Mouse (Mus musculus): ENCODE data around the gene Ksr1. TPM values are rescaled to one million over a fixed set of nuclear protein-coding genes. Genes with fewer than 3 reads are reported as not detected.

Ksr1 gene
- polyA plus RNA-seq, 1 experiment: 20.6 TPM

- Histone ChIP-seq H3K27me3 (ENCODE audit: control insufficient read depth, insufficient read depth, insufficient read length) (no peaks in the 10 kb centered on the region), H3K4me3 (peak overlapping the region; percentile 89), H3ac (ENCODE audit: control insufficient read depth, insufficient read length) (no peak overlapping the region), H3K36me3 (ENCODE audit: control insufficient read depth, insufficient read depth) (no peaks in the 10 kb centered on the region), H3K4me2 (ENCODE audit: low read depth) (peak overlapping the region; percentile 81), H3K79me2 (ENCODE audit: control insufficient read depth, insufficient read depth) (peaks cover 13% of the 10 kb centered on the region)
- no peak for TF ChIP-seq SRF (IDR thresholded peaks at IDR 0.05; ENCODE audit: control insufficient read depth, insufficient read length, low read depth)
- no peak for TF ChIP-seq REST (IDR thresholded peaks at IDR 0.05; ENCODE audit: insufficient read depth, insufficient read length)
- no peak for TF ChIP-seq E2F4 (IDR thresholded peaks at IDR 0.05; ENCODE audit: insufficient read depth)
- TF ChIP-seq MYOG (IDR thresholded peaks at IDR 0.05; ENCODE audit: control insufficient read depth in 1 of 3, insufficient read depth in 1 of 3, insufficient read length in 2 of 3, low read depth in 2 of 3): no peak
- no peak for TF ChIP-seq TCF3 (IDR thresholded peaks at IDR 0.05; ENCODE audit: insufficient read length, low read depth)
- TF ChIP-seq MYOD1 (IDR thresholded peaks at IDR 0.05; ENCODE audit: control insufficient read depth in 1 of 3, insufficient read length in 2 of 3, low read depth in 2 of 3): no peak
- no peak for TF ChIP-seq POLR2A (IDR thresholded peaks at IDR 0.05; ENCODE audit: insufficient read length, low read depth)
- no peak for TF ChIP-seq TCF12 (IDR thresholded peaks at IDR 0.05; ENCODE audit: insufficient read depth, poor library complexity, severe bottlenecking)
- no peak for TF ChIP-seq POLR2AphosphoS2 (IDR thresholded peaks at IDR 0.05; ENCODE audit: insufficient read length, low read depth)
- no peak for TF ChIP-seq USF1 (IDR thresholded peaks at IDR 0.05; ENCODE audit: low read depth)
- TF ChIP-seq CEBPB (IDR thresholded peaks at IDR 0.05; ENCODE audit: insufficient read depth, poor library complexity, severe bottlenecking): no peak
Observed at GRCm38 (mm10) chr11:79144741-79145140, 1.5 kb downstream of the Ksr1 start.

GRCm38 (mm10) chr11:79144043-79144591 is 2.1 kb downstream of the Ksr1 start:
- Histone ChIP-seq H3K27me3 (ENCODE audit: control insufficient read depth, insufficient read depth, insufficient read length) (no peaks in the 10 kb centered on the region), H3K4me3 (peak overlapping the region; percentile 89), H3K36me3 (ENCODE audit: control insufficient read depth, insufficient read depth) (no peaks in the 10 kb centered on the region), H3ac (ENCODE audit: control insufficient read depth, insufficient read length) (no peak overlapping the region), H3K4me2 (ENCODE audit: low read depth) (peak overlapping the region; percentile 81), H3K79me2 (ENCODE audit: control insufficient read depth, insufficient read depth) (peaks cover 13% of the 10 kb centered on the region)
- TF ChIP-seq MYOG (IDR thresholded peaks at IDR 0.05; ENCODE audit: control insufficient read depth in 1 of 3, insufficient read depth in 1 of 3, insufficient read length in 2 of 3, low read depth in 2 of 3) (peak in 2 of 3 experiments; percentile 15 to 36), TCF12 (IDR thresholded peaks at IDR 0.05; ENCODE audit: insufficient read depth, poor library complexity, severe bottlenecking) (no peak), CEBPB (IDR thresholded peaks at IDR 0.05; ENCODE audit: insufficient read depth, poor library complexity, severe bottlenecking) (peak; percentile 94)

DNA sequence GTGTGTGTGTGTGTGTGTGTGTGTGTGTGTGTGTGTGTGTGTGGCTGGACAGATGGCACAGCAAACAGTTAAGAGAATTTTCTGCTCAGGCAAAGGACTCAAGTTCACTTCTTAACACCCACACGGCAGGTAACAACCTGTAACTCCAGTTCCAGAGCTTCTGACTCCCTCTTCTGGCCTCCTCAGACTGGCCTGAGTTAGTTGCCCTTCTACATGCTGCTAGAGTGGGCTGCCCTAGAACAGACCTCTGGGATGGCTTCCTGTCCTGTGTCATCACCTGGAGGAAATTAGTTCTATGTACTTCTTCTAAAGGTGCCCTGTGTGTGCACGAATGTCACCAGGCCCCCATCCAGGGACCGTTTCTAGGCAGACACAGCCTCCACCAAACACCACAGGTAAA is 2.9 kb downstream of the Ksr1 start:
- no peak overlapping the region for H3ac ChIP-seq (ENCODE audit: control insufficient read depth, insufficient read length)
- H3K27me3 ChIP-seq (ENCODE audit: control insufficient read depth, insufficient read depth, insufficient read length): no peaks in the 10 kb centered on the region
- H3K79me2 ChIP-seq (ENCODE audit: control insufficient read depth, insufficient read depth): peaks cover 13% of the 10 kb centered on the region
- TF ChIP-seq SRF (IDR thresholded peaks at IDR 0.05; ENCODE audit: control insufficient read depth, insufficient read length, low read depth) (no peak), POLR2AphosphoS2 (IDR thresholded peaks at IDR 0.05; ENCODE audit: insufficient read length, low read depth) (no peak), E2F4 (IDR thresholded peaks at IDR 0.05; ENCODE audit: insufficient read depth) (no peak), MYOD1 (IDR thresholded peaks at IDR 0.05; ENCODE audit: control insufficient read depth in 1 of 3, insufficient read length in 2 of 3, low read depth in 2 of 3) (no peak), REST (IDR thresholded peaks at IDR 0.05; ENCODE audit: insufficient read depth, insufficient read length) (no peak), TCF3 (IDR thresholded peaks at IDR 0.05; ENCODE audit: insufficient read length, low read depth) (no peak), CEBPB (IDR thresholded peaks at IDR 0.05; ENCODE audit: insufficient read depth, poor library complexity, severe bottlenecking) (no peak), USF1 (IDR thresholded peaks at IDR 0.05; ENCODE audit: low read depth) (no peak), MAX (IDR thresholded peaks at IDR 0.05; ENCODE audit: low read depth) (no peak), TCF12 (IDR thresholded peaks at IDR 0.05; ENCODE audit: insufficient read depth, poor library complexity, severe bottlenecking) (no peak), MYOG (IDR thresholded peaks at IDR 0.05; ENCODE audit: control insufficient read depth in 1 of 3, insufficient read depth in 1 of 3, insufficient read length in 2 of 3, low read depth in 2 of 3) (no peak), POLR2A (IDR thresholded peaks at IDR 0.05; ENCODE audit: insufficient read length, low read depth) (no peak)
- no peak overlapping the region for H3K4me3 ChIP-seq
- peak overlapping the region; percentile 81 for H3K4me2 ChIP-seq (ENCODE audit: low read depth)
- H3K36me3 ChIP-seq (ENCODE audit: control insufficient read depth, insufficient read depth): no peaks in the 10 kb centered on the region

GRCm38 (mm10) chr11:79142381-79142780 is 3.8 kb downstream of the Ksr1 start:
- TF ChIP-seq REST (IDR thresholded peaks at IDR 0.05; ENCODE audit: insufficient read depth, insufficient read length): no peak
- TF ChIP-seq SRF (IDR thresholded peaks at IDR 0.05; ENCODE audit: control insufficient read depth, insufficient read length, low read depth): no peak
- no peak for TF ChIP-seq MYOD1 (IDR thresholded peaks at IDR 0.05; ENCODE audit: control insufficient read depth in 1 of 3, insufficient read length in 2 of 3, low read depth in 2 of 3)
- no peak for TF ChIP-seq MYOG (IDR thresholded peaks at IDR 0.05; ENCODE audit: control insufficient read depth in 1 of 3, insufficient read depth in 1 of 3, insufficient read length in 2 of 3, low read depth in 2 of 3)
- no peak for TF ChIP-seq MAX (IDR thresholded peaks at IDR 0.05; ENCODE audit: low read depth)
- TF ChIP-seq E2F4 (IDR thresholded peaks at IDR 0.05; ENCODE audit: insufficient read depth): no peak
- no peak for TF ChIP-seq USF1 (IDR thresholded peaks at IDR 0.05; ENCODE audit: low read depth)
- TF ChIP-seq POLR2AphosphoS2 (IDR thresholded peaks at IDR 0.05; ENCODE audit: insufficient read length, low read depth): no peak
- no peak for TF ChIP-seq POLR2A (IDR thresholded peaks at IDR 0.05; ENCODE audit: insufficient read length, low read depth)
- TF ChIP-seq CEBPB (IDR thresholded peaks at IDR 0.05; ENCODE audit: insufficient read depth, poor library complexity, severe bottlenecking): no peak
- TF ChIP-seq TCF3 (IDR thresholded peaks at IDR 0.05; ENCODE audit: insufficient read length, low read depth): no peak
- no peak for TF ChIP-seq TCF12 (IDR thresholded peaks at IDR 0.05; ENCODE audit: insufficient read depth, poor library complexity, severe bottlenecking)
- no peak overlapping the region for H3ac ChIP-seq (ENCODE audit: control insufficient read depth, insufficient read length)
- no peaks in the 10 kb centered on the region for H3K36me3 ChIP-seq (ENCODE audit: control insufficient read depth, insufficient read depth)
- no peaks in the 10 kb centered on the region for H3K27me3 ChIP-seq (ENCODE audit: control insufficient read depth, insufficient read depth, insufficient read length)
- H3K79me2 ChIP-seq (ENCODE audit: control insufficient read depth, insufficient read depth): peaks cover 13% of the 10 kb centered on the region
- H3K4me3 ChIP-seq: no peak overlapping the region
- no peak overlapping the region for H3K4me2 ChIP-seq (ENCODE audit: low read depth)
